Mouse (Mus musculus): Measurements from ENCODE around the gene Relb.

Relb gene

DNA sequence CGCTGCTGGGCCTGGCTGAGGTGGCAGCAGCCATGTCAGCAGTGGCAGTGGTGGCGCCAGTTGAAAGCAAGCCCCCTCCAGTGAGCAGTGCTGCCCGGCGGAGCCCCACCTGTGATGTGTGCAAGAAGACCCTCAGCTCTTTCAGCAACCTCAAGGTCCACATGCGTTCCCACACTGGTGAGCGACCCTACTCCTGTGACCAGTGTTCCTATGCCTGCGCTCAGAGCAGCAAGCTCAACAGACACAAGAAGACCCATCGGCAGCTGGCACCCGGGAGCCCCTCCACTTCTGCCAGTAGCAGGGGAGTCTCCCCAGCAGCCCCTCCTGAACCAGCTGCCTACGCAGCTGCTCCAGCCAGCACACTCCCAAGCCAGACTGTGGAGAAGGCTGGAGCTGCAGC is 49.5 kb downstream of the Relb start:
- DNase-seq (ENCODE audit: low read depth), result no peak

DNA sequence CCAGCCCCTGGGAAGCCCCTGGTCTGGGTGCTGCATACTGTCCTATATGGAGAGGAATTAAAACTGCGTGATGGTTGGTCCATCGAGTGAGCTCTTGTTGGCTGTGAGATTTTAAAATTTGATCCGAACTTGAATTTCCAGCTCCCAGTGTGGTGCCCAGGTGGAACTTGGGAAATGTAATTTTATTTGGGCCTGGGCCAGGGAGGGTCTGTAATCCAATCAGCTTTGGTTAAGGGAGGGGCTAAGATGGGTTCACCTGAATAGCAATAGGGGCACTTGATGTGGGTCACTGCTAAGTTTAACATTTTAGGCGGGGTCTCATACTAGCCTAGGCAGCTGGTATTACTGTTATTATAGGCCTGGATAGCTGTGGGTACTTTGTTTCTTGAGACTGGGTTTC is 50.8 kb downstream of the Relb start:
- no peak for DNase-seq (ENCODE audit: low read depth)

DNA sequence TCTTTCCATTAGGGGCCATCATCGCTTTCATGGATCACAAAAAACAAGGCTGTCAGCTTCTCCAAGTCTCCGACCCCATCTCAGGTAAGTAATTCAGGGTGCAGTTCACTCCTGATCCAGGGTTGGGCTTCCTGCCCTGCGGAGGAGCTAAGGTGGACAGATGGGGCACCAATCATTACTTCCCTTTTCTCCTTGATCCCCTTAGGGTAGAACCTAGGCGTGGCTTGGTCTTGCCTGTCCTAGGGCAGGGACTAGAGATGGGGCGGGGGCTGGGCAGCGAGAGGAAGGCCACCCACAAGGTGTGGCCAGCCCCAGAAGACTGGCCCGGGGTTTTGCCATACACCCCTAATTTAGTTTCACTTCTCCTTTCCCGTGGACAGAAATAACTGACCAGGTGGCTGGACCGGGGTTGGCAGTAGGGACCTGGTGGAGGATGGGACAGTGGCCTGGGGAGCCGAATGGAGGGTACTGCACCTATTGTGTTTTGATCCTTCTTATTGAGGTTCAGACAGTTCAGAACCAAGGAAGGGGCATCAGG is 51.3 kb downstream of the Relb start:
- DNase-seq (ENCODE audit: low read depth), result peak; percentile 87

DNA sequence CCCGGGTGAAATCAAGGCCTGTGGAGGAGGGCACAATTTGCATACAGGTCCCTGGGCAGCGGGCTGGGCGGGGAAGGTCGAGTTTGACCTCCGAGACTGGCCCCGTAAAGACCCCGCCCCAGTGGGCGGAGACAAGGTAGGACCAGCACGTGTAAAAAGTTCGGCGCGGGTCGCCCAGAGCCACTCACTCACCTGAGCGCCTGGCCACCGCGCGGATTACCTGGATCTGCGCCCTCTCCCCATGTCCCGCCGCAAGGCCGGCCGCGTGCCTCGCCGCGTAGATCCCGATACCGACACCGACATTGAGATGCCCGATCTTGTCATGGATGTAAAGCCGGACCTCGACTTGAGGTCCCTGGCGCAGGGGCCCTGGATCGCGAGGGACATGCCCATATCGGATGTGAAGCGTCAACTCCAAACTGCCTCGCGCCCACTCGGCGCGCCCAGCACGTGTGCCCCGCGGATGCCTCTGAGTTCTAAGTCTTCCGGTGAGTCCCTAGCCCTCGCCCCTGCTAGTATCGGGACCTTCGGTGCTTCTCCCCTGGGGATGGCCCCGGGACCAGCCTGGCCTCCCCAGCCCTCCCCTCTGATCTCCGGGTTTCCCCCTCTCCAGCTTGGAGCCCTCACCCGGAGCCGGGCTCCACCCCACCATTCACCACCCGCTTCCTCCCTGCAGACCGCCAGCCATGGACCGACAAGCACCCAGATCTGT is 51.9 kb downstream of the Relb start, which contains the start of the genes Zfp296 and Gemin7:
Zfp296 (plus strand) TSS at position 147 of the 712 bp plus-strand sequence.
Gemin7 (minus strand) TSS at position 455 of the 712 bp plus-strand sequence.
- DNase-seq (ENCODE audit: low read depth), result peak; percentile 71

DNA sequence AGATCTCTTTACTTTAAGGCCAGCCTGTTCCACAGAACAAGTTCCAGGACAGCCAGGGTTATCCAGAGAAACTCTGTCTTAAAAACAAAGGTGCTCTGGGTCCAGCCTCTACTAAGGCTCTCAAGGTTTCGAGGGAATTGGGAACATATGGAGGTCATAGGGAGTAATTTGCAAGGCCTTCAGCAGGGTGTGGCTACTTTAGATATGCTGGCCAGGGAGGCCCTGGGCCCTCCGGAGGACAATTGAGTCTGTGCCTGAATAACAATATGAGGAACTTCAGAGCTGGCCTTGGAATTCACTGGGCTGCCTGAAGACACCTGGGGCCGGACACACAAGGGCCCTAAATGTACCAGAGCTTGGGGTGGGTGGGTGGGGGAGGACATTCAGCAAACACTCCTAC is 53.7 kb downstream of the Relb start:
- DNase-seq (ENCODE audit: low read depth), result no peak

DNA sequence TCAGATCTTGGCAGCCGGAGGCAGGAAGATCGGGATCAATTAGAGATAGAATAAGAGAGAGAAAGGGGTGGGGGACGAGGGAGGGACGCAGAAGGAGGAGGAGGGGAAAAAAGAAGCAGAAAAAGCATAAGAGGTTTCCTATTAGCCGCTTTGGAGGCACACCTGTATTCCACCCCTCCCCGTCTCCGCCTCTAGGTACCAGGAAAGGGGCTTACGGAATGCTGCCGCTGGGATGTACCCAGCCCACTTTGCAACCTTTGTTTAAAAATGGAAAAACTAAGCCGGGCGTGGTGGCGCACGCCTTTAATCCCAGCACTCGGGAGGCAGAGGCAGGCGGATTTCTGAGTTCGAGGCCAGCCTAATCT is 55.5 kb downstream of the Relb start:
- no peak for DNase-seq (ENCODE audit: low read depth)

DNA sequence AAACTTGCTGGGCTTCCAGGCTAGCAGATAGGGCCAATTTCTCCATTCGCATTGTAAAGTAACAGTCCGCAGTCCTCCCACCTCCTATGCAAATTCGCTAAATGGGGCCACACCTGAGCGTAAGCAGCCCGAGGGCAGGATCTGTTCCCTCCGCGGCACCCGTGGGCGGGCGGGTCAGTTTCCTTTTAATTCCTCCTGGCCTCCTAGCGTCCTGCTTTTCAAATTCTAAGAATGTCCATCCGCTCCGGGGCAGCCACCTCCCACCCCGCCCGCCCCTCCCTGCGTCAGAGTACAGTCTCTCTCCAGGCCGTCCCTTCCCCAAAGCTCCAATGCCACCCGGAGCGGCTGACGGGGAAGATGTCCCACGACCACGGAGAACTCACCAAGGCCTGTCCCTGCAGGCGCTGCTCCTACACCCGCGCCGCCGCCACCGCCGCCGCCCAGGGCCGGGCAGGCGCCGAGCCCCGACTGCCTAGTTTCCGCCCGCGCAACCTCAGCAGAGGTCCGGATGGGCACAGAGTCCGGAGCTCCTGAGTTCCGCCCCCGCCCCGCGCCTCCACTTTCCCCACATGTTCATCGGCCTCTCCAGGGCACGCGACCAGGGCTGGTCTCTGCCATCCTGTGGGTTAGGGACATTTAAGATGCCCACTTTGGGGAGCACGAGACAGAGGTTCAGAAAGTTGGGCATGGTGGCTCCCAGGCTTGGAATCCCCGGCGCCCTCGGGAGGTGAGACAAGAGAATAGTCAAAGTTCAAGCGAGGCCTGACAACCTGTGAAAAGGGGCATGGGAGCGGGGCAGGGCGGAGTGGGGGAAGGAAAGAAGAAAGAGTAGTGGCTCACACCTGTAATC is 56.1 kb downstream of the Relb start:
- peak; percentile 85 for DNase-seq (ENCODE audit: low read depth)

DNA sequence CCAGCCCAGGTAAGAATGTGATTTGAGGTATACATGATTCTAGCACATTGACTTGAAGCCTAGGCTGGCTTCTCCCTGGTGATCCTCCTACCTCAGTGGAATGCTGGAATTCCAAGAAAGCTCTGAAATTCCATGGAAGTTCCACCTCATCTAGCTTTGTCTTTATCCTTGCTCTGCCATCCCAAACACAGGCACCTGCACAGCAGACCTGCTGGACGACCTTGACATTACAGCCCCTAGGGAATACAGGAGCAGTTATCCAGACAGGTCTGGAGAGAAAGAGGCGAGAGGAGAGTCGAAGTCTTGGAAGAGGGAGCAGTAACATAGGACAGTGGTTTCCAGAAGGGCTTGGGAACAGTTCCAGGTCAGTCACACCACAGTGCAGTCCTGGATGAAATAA is 59.6 kb downstream of the Relb start:
- DNase-seq (ENCODE audit: low read depth), result no peak

DNA sequence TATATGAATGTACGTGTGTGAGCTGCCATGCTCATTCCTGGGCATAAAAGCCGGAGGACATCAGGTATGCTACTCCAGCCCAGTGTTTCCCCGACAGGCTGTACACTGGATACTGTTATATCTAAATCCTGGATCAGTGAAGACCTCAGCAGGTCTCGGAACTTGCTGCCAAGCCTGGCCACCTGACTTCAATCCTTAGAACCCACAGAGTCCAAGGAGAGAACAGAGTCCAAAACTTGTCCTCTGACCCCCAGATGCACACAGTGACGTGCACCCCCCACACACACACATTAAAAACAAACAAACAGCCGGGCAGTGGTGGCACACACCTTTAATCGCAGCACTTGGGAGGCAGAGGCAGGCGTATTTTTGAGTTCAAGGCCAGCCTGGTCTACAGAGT is 61.8 kb downstream of the Relb start:
- no peak for DNase-seq (ENCODE audit: low read depth)

DNA sequence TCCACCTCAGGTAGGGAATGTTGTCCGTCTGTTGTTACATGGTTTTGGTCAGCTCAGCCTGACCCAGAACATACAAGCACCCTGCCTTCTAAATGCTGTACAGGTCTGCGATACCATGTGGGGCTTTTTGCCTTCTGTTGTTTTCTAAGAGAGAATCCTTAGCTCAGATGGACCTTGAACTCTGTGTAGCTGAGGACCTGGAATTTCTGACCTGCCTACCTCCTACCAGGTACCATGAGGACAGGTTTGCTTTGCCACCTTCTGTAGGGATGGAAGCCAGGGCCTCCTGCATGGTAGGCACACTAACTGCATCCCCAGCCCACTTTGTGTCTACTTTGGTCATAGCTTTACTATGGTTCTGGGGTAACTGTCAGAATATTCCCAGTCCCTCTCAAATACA is 63.4 kb downstream of the Relb start:
- DNase-seq (ENCODE audit: low read depth), result no peak

DNA sequence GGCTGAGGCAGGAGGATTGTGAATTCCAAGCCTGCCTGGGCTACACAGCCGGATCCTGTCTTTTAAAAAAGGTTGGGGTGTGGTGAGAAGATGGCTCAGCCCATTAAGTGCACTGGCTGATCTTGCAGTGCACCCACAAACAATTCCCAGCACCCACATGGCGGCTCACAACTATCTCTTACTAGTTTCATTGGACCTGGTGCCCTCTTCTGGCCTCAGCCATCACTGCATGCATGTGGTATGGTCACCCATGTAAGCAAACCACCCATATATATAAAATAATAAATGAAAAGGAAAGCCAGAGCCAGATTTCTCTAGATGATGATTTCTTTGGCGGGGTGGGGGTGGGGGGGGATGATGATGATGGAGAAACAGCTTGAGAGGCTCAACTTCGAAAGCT is 64.8 kb downstream of the Relb start:
- peak; percentile 55 for DNase-seq (ENCODE audit: low read depth)

DNA sequence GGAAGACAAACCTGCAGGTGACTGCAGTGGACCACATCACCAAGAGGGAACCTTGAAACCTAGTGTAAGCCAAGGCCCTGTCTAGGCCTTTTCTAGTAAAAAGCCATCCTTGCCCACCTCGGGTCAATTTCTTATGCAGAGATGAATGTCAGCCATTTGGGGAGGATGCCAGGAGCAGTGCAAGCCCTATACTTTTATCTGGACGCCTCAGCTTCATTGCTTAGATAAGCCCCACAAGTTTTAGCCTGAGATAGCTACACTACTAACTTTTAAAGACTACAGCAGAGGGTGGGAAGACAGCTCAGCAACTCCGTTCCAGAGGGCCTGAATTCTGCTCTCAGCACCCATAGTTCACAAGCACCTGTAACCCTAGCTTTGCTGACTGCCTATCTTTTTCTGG is 65.4 kb downstream of the Relb start:
- no peak for DNase-seq (ENCODE audit: low read depth)

DNA sequence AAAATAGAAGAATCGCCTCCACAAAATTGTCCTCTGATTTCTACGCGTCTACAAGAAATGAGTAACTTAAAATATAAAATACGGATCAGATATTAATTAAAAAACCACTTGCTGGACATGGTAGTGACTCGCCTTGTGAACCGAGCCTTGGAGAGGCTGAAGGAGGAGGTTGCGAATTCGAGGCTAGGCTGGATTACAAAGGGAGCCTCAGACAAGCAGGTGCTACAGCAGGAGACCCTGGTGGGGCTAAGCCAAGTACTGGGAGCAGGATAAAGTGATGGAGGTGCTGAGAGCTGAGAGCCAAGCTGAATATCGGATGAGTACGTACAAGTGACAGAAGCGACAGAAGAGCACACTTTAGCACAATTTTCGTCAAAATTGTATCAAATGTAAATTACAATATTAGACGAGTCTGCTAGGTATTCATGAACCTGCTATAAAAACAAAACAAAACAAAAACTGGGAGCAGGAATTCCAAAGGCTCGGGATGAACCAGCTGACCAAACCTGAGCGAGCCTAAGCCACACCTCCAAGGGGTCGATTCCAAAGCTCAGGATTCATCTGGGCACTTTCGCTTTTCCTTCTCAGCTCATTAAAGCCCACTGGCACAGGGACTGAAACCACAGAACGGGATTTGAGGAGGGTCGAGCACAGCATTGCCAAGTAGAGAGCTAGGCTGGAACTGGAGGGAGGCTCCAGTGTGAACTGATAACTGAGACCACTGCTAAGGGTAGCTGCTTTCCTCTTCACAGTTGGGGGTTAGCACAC is 66.4 kb downstream of the Relb start, which contains the start of gene Ppp1r37:
Ppp1r37 (minus strand) TSS at position 434 of the 768 bp plus-strand sequence.
- peak; percentile 20 for DNase-seq (ENCODE audit: low read depth)

DNA sequence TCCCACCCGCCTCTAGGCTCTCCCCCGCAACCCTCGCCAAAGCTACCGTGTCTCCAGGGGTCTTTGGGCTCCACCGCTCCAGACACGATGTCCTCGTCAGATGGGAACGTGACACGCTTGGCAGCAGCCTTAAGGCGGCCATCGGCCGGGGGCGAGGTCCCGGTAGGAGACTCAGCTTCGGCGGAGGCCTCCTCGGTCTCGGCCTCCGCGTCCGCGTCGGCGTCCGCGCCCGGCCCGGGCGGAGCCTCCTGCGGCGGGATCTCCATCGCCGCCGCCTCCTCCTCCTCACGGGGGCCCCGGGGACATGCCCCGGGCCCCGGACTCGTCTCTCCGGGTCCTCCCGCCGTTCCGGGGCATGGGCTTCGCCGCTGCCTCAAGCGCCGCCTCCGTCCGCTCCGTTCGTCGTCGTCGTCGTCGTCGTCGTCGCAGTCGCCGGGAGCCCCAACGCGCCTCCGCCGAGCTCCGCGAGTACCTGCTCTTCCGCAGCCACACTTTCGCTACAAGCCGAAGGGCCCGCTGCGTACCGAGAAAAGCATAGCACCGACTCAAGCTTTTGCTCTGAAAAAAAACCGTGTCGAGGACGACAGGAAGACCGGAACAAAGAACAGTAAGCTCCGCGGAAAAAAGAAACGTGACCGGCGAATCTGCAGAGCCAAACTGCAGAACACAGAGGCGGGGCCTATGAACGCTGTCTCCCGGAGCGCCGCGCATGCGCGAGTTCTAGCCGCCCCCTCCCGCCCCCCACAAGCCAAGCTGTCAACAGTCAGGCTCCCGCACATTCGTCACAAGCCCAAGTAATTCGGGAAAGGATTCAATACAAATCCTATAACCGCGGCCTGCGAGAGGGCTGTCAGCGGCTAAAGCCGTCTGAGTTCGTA is 67.2 kb downstream of the Relb start:
- DNase-seq (ENCODE audit: low read depth), result peak; percentile 97

DNA sequence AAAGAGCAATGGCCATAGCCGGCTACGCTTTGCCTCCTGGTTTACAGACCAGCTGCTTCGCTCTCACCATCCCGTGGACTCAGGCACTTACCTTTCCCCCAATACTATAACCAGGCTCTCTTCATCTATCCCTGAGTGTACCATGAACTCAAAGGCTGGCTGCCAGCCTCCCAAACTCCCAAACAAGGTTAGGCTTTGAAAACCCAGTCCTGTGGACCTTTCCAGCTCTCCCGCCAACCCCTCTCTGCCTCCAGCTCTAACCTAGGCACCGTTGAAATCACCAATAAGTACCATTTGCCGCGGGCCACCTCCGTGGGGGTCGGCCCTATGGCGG is 67.8 kb downstream of the Relb start:
- peak; percentile 23 for DNase-seq (ENCODE audit: low read depth)

DNA sequence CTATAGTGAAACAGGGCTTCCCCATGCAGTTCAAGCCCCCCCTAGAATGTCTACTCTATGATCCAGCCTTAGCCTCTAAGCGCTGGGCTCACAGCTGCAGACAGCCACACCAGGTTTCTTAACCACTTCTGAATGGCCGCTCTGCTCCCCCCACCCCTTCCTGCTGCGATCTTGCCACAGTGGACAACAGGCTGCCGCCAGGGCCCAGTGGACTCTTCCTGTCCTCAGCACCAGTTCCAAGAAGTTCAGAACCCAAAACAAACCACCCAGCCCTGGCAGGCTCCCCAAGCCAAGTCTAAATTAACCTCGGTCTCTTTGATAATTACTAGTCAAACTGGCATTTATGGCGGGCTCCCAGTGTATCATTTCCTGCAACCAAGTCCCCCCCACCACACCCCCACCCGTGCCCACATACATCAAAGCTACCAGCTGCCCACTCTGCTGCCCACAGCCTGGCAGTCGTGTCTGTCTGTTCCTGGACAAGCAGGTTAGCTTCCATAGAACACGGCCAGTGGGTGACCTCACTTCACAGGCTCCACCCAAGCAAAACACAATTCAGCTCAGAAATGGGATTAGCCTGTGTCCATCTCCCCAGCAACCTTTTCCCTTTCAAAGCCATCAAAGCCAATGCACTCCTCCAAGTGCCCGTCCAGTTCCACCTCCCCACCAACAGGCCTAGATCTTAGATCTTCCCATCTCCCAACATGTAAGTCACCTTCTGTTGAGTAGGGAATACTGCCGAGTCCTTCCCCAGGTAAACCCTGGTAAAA is 68.6 kb downstream of the Relb start:
- peak; percentile 52 for DNase-seq (ENCODE audit: low read depth)

DNA sequence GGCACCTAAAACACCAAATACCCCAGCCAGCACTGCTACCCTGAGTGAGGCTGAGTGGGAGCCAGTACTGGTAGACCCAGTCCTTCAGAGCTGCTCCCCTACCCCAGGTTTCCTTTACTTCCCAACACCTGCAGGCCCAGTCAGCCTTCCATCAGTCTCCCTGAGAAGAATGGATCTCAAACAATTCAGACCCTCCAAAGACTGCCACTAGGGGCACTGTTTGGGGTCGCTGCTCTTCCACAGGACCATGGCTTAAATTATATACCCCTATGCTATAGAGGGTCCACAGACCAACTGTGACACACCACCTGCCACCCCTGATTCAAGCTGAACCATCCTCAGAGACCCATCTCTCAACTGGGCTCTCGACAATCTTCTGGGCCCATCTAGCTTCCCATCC is 70.3 kb downstream of the Relb start:
- peak; percentile 29 for DNase-seq (ENCODE audit: low read depth)

DNA sequence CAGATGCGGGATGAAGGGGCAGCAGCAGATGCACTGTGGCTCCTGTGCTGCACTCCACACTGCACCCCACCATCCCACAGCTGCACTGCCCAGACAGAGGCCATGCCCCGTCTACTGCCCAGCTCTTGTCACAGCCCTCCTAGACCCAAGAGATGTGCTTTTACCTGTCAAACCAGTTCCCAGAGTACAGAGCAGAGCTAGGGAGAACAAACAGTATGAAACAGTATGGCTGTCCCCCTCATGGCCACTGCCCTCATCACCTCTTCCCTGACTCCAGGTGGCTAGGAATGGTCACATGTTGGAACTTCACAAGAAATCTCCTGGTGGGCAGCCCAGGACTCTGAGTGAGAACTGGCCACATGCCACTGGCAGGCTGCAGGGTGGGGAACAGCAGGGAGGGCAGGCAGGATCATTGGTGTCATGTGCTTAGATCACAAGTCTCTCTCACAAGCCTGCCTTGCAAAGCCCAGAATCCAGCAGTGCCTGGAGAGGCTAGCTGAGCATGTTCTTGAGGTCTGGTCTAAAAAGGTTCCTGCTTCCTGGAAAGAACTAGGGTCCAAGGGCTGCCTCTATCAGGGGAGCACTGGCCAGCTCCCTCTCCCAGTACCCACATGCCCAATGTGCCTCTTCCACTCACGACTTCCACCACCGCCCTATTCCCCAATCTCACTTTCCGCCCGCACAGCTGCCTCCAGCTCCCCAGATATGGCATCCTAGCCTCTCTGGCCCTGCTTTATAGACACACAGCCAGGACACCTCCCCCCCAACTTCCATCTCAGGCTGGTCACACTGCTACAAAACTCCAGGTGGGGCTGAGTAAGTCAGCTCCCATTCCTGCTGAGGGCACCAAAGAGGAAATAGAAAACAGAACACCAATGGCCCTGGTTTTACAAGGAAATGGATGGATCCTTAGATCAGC is 71.0 kb downstream of the Relb start:
- no peak for DNase-seq (ENCODE audit: low read depth)

DNA sequence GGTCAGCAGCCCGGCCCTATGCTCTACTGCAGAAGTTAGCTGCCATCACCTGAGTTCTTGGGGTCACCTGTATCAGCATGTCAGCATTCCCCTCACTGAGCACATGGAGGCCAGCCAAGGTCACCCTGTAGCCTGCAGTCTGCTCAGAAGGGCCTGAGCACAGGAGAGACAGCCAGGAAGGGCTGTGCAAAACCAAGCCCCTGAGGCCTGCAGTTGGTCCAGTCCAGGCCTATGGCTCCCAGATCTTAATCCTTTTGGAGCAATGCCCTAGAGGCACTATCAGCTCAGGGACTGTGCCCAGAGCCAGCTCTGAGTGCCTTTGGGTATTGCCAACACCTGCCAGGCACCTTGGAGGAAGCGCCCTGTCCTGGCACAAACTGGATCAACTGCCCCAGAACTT is 72.2 kb downstream of the Relb start:
- DNase-seq (ENCODE audit: low read depth), result no peak
